Mouse (Mus musculus) intestine, postnatal 0 days (tissue): ENCODE results near the gene Prdm12. TPM values are rescaled to one million over a fixed set of nuclear protein-coding genes. Genes with fewer than 3 reads are reported as not detected.

Experiments used
- ATAC-seq: fragments of 200-750 bp; cut with Nextera tagmentation; 2 replicates; pipeline ENCODE4 v1.8.0; 2017; ENCODE audit warnings: mild to moderate bottlenecking, moderate TSS enrichment, moderate library complexity
- H3K27ac ChIP-seq: fragments of 300-500 bp; sonication (generic); 2 replicates; pipeline ENCODE4 v1.5.1; 2014; ENCODE audit warnings: mild to moderate bottlenecking, low read depth, low read length, moderate library complexity
- H3K27me3 ChIP-seq: fragments of 300-500 bp; sonication (generic); replicated peaks from 2 replicates; pipeline ENCODE4 v1.6.1; 2014; ENCODE audit warnings: low read length, mixed read lengths; ENCODE audit not compliant: control insufficient read depth, insufficient read depth
- H3K36me3 ChIP-seq: fragments of 300-500 bp; sonication (generic); 2 replicates; pipeline ENCODE4 v1.6.1; 2014; ENCODE audit warnings: mild to moderate bottlenecking, moderate library complexity; ENCODE audit not compliant: control insufficient read depth, insufficient read depth
- H3K4me1 ChIP-seq: fragments of 300-500 bp; sonication (generic); replicated peaks from 2 replicates; pipeline ENCODE4 v1.6.1; 2014; ENCODE audit warnings: antibody characterized with exemption, low read length, mixed read lengths; ENCODE audit not compliant: control insufficient read depth, insufficient read depth
- H3K4me2 ChIP-seq: fragments of 300-500 bp; sonication (generic); replicated peaks from 2 replicates; pipeline ENCODE4 v1.6.1; 2014; ENCODE audit warnings: low read depth, mild to moderate bottlenecking, moderate library complexity
- H3K4me3 ChIP-seq: fragments of 300-500 bp; sonication (generic); 2 replicates; pipeline ENCODE4 v1.5.1; 2014; ENCODE audit warnings: low read depth, low read length
- H3K9ac ChIP-seq: fragments of 300-500 bp; sonication (generic); 2 replicates; pipeline ENCODE4 v1.6.1; 2014; ENCODE audit warnings: mild to moderate bottlenecking, low read depth, low read length
- H3K9me3 ChIP-seq: fragments of 300-500 bp; sonication (generic); 2 replicates; pipeline ENCODE4 v1.6.1; 2016; ENCODE audit warnings: mixed run types; ENCODE audit not compliant: control insufficient read depth
- CTCF ChIP-seq: sonication (generic); IDR thresholded peaks from 2 replicates; pipeline ENCODE4 v1.5.1; 2016; ENCODE audit warnings: low read depth, mild to moderate bottlenecking, control low read depth, antibody characterized with exemption, moderate library complexity
- WGBS: fragments of 180-500 bp; shearing (Covaris S2); extraction: QIAGEN DNeasy Blood & Tissue Kit; methylation state at CpG from one replicate; pipeline ENCODE4 v1.1.7; 2014; 5-methylcytosine and 5-hydroxymethylcytosine counted together
- polyA plus RNA-seq: library from polyadenylated mRNA; unstranded; fragments of >200 nt; fragmentation: Nextera tagmentation; extraction: Ambion mirVana; gene quantifications from 2 replicates; pipeline ENCODE4 v1.2.1, GENCODE M21; 2015

The Prdm12 gene
- not detected in 2 replicates for polyA plus RNA-seq

DNA sequence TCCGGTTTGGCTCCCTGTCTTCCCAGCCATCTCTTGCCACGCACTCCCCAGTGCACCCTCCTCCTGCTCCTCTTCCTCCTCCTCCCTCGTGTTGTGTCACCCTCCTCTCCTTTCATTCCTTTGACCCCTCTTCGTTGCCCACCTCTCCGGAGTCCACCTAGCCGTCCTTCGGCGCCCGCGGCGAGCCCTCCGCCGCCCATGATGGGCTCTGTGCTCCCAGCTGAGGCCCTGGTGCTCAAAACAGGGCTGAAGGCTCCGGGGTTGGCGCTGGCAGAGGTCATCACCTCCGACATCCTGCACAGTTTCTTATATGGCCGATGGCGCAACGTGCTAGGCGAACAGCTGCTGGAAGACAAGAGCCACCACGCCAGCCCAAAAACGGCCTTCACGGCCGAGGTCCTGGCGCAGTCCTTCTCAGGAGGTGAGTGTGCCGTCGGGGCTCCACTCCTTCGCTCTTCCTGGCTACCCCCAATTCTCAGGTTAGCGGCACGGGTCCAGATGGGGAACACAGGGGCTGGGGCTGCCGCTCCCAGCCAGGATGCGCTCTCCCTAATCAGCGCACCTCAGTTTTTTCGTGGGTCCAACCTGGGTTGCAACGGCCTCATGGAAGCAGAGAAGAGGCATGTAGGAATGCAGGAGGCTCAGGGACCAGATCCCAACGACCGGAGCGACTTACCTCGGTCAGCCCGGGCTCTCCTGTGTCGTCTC, at the start of gene Prdm12:
Gene Prdm12, plus strand, starts transcription at position 137 of the 708 bp plus-strand sequence.
- Histone ChIP-seq H3K9ac (no peak within 1 kb of the TSS), H3K36me3 (no peaks in the 10 kb centered on the region), H3K27me3 (peaks cover 99% of the 10 kb centered on the region), H3K4me1 (no peaks in the 10 kb centered on the region), H3K27ac (no peak within 1 kb of the TSS), H3K4me3 (peak within 1 kb of the TSS; percentile 12; the same call in 1 of the 2 replicates), H3K4me2 (no peak within 1 kb of the TSS), H3K9me3 (no peaks in the 10 kb centered on the region)
- ATAC-seq = no peak
- WGBS = 2% methylated on average over 41 of the region's 41 CpGs
- TF ChIP-seq CTCF = no peak

DNA sequence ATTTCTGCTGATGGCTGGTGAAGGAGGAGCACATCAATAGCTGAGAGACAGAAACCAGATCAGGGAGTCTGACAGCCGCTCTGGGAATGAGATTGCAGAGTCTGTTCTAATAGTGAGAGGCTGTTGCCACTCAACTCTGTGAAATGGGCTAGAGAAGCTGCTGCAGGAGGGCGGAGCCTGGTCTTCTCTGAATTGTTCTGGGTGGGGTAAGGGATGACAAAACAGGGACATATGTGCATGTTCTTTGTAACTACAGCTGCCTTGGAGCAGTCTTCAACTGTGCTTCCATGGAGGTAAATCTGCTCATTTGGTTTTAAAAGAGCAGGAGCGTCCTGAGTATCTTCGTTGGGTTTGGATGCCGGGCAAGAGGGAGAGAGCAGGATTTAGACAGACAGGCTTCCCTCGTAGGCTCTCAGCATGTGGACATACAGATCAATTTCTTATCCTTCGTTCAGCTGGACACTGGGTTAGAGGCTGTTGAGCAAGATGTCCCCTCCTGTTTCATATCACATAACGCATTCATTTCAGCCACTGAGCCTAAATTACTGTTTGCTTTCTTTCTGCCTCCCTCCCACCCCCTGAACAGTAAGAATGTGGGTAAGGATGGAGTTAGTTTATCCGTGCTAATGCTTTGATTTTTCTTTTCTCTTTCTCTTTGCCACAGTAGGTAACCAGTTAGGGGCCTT, 47.9 kb upstream of the Prdm12 start:
- no peak for TF ChIP-seq CTCF
- H3K9me3 ChIP-seq = no peaks in the 10 kb centered on the region

DNA sequence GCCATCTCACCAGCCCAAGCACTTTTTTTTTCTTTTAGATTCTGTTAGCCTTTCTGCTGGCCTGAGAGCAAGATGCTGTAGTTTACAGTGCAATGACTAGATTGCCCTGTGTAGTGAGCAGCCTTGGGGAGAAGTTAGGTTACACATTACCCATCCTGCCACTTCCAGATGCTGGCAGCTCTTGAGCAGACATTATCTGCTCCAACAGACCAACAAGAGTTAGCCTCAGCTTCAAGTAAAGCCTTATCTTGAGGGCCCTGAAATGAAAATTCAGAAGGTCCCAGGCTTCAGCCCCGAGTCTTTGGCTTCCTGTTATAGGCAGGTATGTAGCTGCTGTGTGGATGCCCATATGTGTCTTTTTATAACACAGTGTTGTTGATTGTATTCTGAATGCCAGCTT, 32.3 kb upstream of the Prdm12 start:
- WGBS = 84% methylated on average over 1 of the region's 1 CpGs
- H3K27ac ChIP-seq = no peak overlapping the region
- no peak overlapping the region for H3K4me3 ChIP-seq
- H3K9ac ChIP-seq = no peak overlapping the region
- no peaks in the 10 kb centered on the region for H3K4me1 ChIP-seq
- no peaks in the 10 kb centered on the region for H3K27me3 ChIP-seq
- no peak for ATAC-seq
- peaks cover 88% of the 10 kb centered on the region for H3K36me3 ChIP-seq
- no peaks in the 10 kb centered on the region for H3K9me3 ChIP-seq
- no peak overlapping the region for H3K4me2 ChIP-seq
- no peak for TF ChIP-seq CTCF

More for the DNA sequence above, 47.9 kb upstream of the Prdm12 start:
- ATAC-seq = no peak
- Histone ChIP-seq H3K4me1 (no peaks in the 10 kb centered on the region), H3K27ac (no peak overlapping the region), H3K4me2 (no peak overlapping the region), H3K4me3 (no peak overlapping the region), H3K9ac (no peak overlapping the region), H3K27me3 (no peaks in the 10 kb centered on the region), H3K36me3 (peaks cover 51% of the 10 kb centered on the region)
- 80% methylated on average over 9 of the region's 9 CpGs for WGBS

DNA sequence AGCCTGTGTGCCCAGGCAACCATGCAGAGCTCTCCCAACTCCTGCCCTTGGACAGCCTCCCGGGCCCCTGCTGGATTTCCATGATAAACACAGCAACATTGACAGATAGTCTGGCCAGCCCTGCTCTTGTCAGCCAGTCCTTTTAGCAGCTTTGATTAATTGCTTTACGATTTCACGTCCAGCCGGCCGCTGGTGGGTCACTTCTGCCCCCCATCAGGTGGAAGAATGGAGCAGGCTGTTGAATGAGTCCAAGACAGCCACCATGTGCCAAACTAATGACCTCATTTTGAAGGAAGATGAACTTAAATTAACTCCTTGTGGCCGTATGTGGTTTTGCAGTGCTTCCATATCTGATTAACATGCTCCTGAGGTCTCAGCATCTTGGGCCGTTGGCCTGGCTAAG, 30.0 kb upstream of the Prdm12 start:
- Histone ChIP-seq H3K4me1 (no peaks in the 10 kb centered on the region), H3K27ac (no peak overlapping the region), H3K9ac (no peak overlapping the region), H3K9me3 (no peaks in the 10 kb centered on the region), H3K4me3 (no peak overlapping the region), H3K4me2 (no peak overlapping the region), H3K36me3 (peaks cover 92% of the 10 kb centered on the region), H3K27me3 (no peaks in the 10 kb centered on the region)
- no peak for ATAC-seq
- WGBS = 28% methylated on average over 7 of the region's 7 CpGs
- TF ChIP-seq CTCF = no peak

- Histone ChIP-seq H3K9me3 (no peaks in the 10 kb centered on the region), H3K36me3 (peaks cover 92% of the 10 kb centered on the region), H3K4me2 (no peak overlapping the region), H3K27ac (no peak overlapping the region), H3K4me3 (no peak overlapping the region), H3K27me3 (no peaks in the 10 kb centered on the region), H3K9ac (no peak overlapping the region), H3K4me1 (no peaks in the 10 kb centered on the region)
- WGBS = 91% methylated on average over 4 of the region's 4 CpGs
- ATAC-seq = no peak
- no peak for TF ChIP-seq CTCF
Observed at GRCm38 (mm10) chr2:31610922-31611321, 28.9 kb upstream of the Prdm12 start.

DNA sequence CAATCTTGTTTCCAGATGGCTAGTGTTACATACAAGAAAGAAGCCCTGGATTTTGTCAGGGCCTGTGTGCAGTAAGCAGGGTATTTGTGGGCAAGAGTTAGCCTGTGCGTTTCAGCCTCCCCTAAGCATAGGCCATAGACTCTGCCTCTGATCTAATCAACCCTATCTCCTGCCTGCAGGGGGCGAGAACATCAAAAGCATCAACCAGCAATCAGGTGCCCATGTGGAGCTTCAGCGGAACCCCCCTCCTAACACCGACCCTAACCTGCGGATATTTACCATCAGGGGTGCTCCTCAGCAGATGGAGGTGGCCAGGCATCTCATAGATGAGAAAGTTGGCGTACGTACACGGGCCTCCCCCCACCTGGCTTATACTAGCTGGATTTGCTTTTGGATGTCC, 28.4 kb upstream of the Prdm12 start:
- Histone ChIP-seq H3K27me3 (no peaks in the 10 kb centered on the region), H3K9ac (no peak overlapping the region), H3K4me3 (no peak overlapping the region), H3K27ac (no peak overlapping the region), H3K4me1 (no peaks in the 10 kb centered on the region), H3K36me3 (peaks cover 88% of the 10 kb centered on the region), H3K9me3 (no peaks in the 10 kb centered on the region), H3K4me2 (no peak overlapping the region)
- peak; percentile 44 for TF ChIP-seq CTCF
- 86% methylated on average over 8 of the region's 8 CpGs for WGBS
- ATAC-seq = no peak
